Mouse (Mus musculus): ENCODE measurements around the gene Rnf213.

GRCm38 (mm10) chr11:119353946-119354345, 39.0 kb upstream of the Rnf213 start:
- TF ChIP-seq GATA1 (IDR thresholded peaks at IDR 0.05; ENCODE audit: borderline replicate concordance, low read length) = no peak
- TF ChIP-seq CTCF (IDR thresholded peaks at IDR 0.05; ENCODE audit: low read depth, low read length) = no peak
- TF ChIP-seq POLR2AphosphoS5 (IDR thresholded peaks at IDR 0.05; ENCODE audit: insufficient replicate concordance, low read depth, low read length) = no peak
- no peak for TF ChIP-seq TAL1 (conservative IDR thresholded peaks at IDR 0.05; ENCODE audit: low read depth, low read length)
- TF ChIP-seq GATA2 (IDR thresholded peaks at IDR 0.05; ENCODE audit: borderline replicate concordance, low read depth, low read length) = no peak
